Mouse (Mus musculus) intestine, postnatal 0 days (tissue): ENCODE data around the gene Ets2. TPM values are rescaled to one million over a fixed set of nuclear protein-coding genes. Genes with fewer than 3 reads are reported as not detected.
A peak's percentile ranks its signal among the peaks of the same experiment; 100 is the strongest.
"Not testable (repeated sequence)": the region's sequence is repeated elsewhere in the genome, so short reads cannot be mapped to it uniquely, and the experiment has no call there.

Source experiments
- ATAC-seq: fragments of 200-750 bp; cut with Nextera tagmentation; 2 replicates; pipeline ENCODE4 v1.8.0; 2017; ENCODE audit warnings: mild to moderate bottlenecking, moderate TSS enrichment, moderate library complexity
- H3K27ac ChIP-seq: fragments of 300-500 bp; sonication (generic); 2 replicates; pipeline ENCODE4 v1.5.1; 2014; ENCODE audit warnings: mild to moderate bottlenecking, low read depth, low read length, moderate library complexity
- H3K27me3 ChIP-seq: fragments of 300-500 bp; sonication (generic); replicated peaks from 2 replicates; pipeline ENCODE4 v1.6.1; 2014; ENCODE audit warnings: low read length, mixed read lengths; ENCODE audit not compliant: control insufficient read depth, insufficient read depth
- H3K36me3 ChIP-seq: fragments of 300-500 bp; sonication (generic); 2 replicates; pipeline ENCODE4 v1.6.1; 2014; ENCODE audit warnings: mild to moderate bottlenecking, moderate library complexity; ENCODE audit not compliant: control insufficient read depth, insufficient read depth
- H3K4me1 ChIP-seq: fragments of 300-500 bp; sonication (generic); replicated peaks from 2 replicates; pipeline ENCODE4 v1.6.1; 2014; ENCODE audit warnings: antibody characterized with exemption, low read length, mixed read lengths; ENCODE audit not compliant: control insufficient read depth, insufficient read depth
- H3K4me2 ChIP-seq: fragments of 300-500 bp; sonication (generic); replicated peaks from 2 replicates; pipeline ENCODE4 v1.6.1; 2014; ENCODE audit warnings: low read depth, mild to moderate bottlenecking, moderate library complexity
- H3K4me3 ChIP-seq: fragments of 300-500 bp; sonication (generic); 2 replicates; pipeline ENCODE4 v1.5.1; 2014; ENCODE audit warnings: low read depth, low read length
- H3K9ac ChIP-seq: fragments of 300-500 bp; sonication (generic); 2 replicates; pipeline ENCODE4 v1.6.1; 2014; ENCODE audit warnings: mild to moderate bottlenecking, low read depth, low read length
- H3K9me3 ChIP-seq: fragments of 300-500 bp; sonication (generic); 2 replicates; pipeline ENCODE4 v1.6.1; 2016; ENCODE audit warnings: mixed run types; ENCODE audit not compliant: control insufficient read depth
- CTCF ChIP-seq: sonication (generic); IDR thresholded peaks from 2 replicates; pipeline ENCODE4 v1.5.1; 2016; ENCODE audit warnings: low read depth, mild to moderate bottlenecking, control low read depth, antibody characterized with exemption, moderate library complexity
- WGBS: fragments of 180-500 bp; shearing (Covaris S2); extraction: QIAGEN DNeasy Blood & Tissue Kit; methylation state at CpG from one replicate; pipeline ENCODE4 v1.1.7; 2014; 5-methylcytosine and 5-hydroxymethylcytosine counted together
- polyA plus RNA-seq: library from polyadenylated mRNA; unstranded; fragments of >200 nt; fragmentation: Nextera tagmentation; extraction: Ambion mirVana; gene quantifications from 2 replicates; pipeline ENCODE4 v1.2.1, GENCODE M21; 2015

Ets2 gene
- polyA plus RNA-seq, 1 experiment from 2014 or later = 34.6 TPM

- Histone ChIP-seq H3K27me3 (no peaks in the 10 kb centered on the region), H3K9ac (no peak overlapping the region), H3K9me3 (no peaks in the 10 kb centered on the region), H3K4me2 (no peak overlapping the region), H3K4me1 (no peaks in the 10 kb centered on the region), H3K36me3 (no peaks in the 10 kb centered on the region), H3K4me3 (no peak overlapping the region), H3K27ac (no peak overlapping the region)
- ATAC-seq = no peak
- WGBS = 66% methylated on average over 6 of the region's 6 CpGs
- TF ChIP-seq CTCF = no peak
These were observed 58.1 kb downstream of the Ets2 start for GRCm38 (mm10) chr16:95759988-95760391.

DNA sequence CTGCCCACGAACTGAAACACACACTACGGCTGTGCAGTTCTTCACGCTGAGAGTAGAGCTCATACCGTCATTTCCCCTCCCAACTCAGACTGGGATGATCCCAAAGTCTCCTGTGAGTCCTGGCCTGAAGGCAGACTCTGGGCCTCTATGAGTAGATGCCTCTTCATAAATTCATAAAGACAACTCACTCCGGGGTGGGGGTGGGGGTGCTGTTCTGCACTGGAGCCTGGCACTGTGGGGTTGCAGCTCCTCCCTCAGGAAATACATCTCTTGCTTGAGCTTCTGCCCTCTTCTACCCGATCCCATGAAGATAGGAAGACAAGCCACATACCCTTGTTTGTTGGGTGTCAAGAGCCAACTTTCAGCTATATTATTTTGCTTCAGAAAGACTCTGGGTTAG is 59.9 kb downstream of the Ets2 start:
- no peak for ATAC-seq
- no peak overlapping the region for H3K9ac ChIP-seq
- H3K27ac ChIP-seq = no peak overlapping the region

DNA sequence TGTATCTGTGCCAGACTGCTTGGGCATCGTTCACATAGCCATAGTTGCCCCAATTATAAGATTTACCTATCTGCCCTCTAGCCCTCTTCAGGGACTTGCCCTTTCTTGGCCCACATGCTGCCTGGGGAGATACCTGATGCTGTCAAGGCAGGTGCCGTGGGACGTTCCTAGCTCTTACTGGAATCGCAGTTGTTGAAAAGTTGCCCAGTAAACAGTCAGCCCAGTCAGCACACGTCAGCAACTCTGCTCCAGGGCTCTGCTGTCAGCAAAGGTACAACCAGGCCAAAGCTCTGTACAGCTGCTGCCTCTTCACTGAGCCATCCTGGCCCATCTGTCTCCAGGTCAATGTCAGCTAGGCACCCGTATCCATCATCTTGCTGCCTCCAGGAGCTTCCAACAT is 61.3 kb downstream of the Ets2 start:
- TF ChIP-seq CTCF = no peak
- WGBS = 71% methylated on average over 6 of the region's 6 CpGs

More for the DNA sequence above, 59.9 kb downstream of the Ets2 start:
- WGBS = 64% methylated on average over 6 of the region's 6 CpGs
- no peaks in the 10 kb centered on the region for H3K27me3 ChIP-seq
- H3K4me1 ChIP-seq = no peaks in the 10 kb centered on the region
- H3K4me2 ChIP-seq = no peak overlapping the region
- no peaks in the 10 kb centered on the region for H3K9me3 ChIP-seq
- H3K4me3 ChIP-seq = no peak overlapping the region
- H3K36me3 ChIP-seq = no peaks in the 10 kb centered on the region
- TF ChIP-seq CTCF = 0 out of 2 replicates have a peak, but pooled peaks have one; percentile 7

GRCm38 (mm10) chr16:95764041-95764440 is 62.2 kb downstream of the Ets2 start:
- H3K4me2 ChIP-seq, H3K4me1 ChIP-seq, H3K27me3 ChIP-seq, H3K9me3 ChIP-seq, ATAC-seq, H3K36me3 ChIP-seq, H3K9ac ChIP-seq, H3K27ac ChIP-seq, H3K4me3 ChIP-seq: not testable (repeated sequence)
- WGBS = 35% methylated on average over 8 of the region's 8 CpGs

More for the DNA sequence above, 61.3 kb downstream of the Ets2 start:
- Histone ChIP-seq H3K4me2 (no peak overlapping the region), H3K27me3 (no peaks in the 10 kb centered on the region), H3K36me3 (no peaks in the 10 kb centered on the region), H3K9ac (no peak overlapping the region), H3K27ac (no peak overlapping the region), H3K4me1 (no peaks in the 10 kb centered on the region), H3K9me3 (no peaks in the 10 kb centered on the region), H3K4me3 (no peak overlapping the region)
- ATAC-seq = no peak

- H3K4me3 ChIP-seq = no peak overlapping the region
- H3K27me3 ChIP-seq = no peaks in the 10 kb centered on the region
- 67% methylated on average over 3 of the region's 3 CpGs for WGBS
- no peaks in the 10 kb centered on the region for H3K4me1 ChIP-seq
- no peak overlapping the region for H3K27ac ChIP-seq
- no peaks in the 10 kb centered on the region for H3K9me3 ChIP-seq
- H3K36me3 ChIP-seq = no peaks in the 10 kb centered on the region
- H3K9ac ChIP-seq = no peak overlapping the region
- TF ChIP-seq CTCF = no peak
- H3K4me2 ChIP-seq = no peak overlapping the region
- ATAC-seq = no peak
These were observed 64.3 kb downstream of the Ets2 start for GRCm38 (mm10) chr16:95766181-95766580.

GRCm38 (mm10) chr16:95767246-95767645 is 65.4 kb downstream of the Ets2 start:
- Histone ChIP-seq H3K4me2 (no peak overlapping the region), H3K4me1 (no peaks in the 10 kb centered on the region), H3K4me3 (no peak overlapping the region), H3K27me3 (no peaks in the 10 kb centered on the region), H3K36me3 (no peaks in the 10 kb centered on the region), H3K9me3 (no peaks in the 10 kb centered on the region), H3K9ac (no peak overlapping the region), H3K27ac (no peak overlapping the region)
- TF ChIP-seq CTCF = no peak
- WGBS = 66% methylated on average over 2 of the region's 2 CpGs
- ATAC-seq = no peak
